Mouse (Mus musculus) heart, postnatal 0 days (tissue): Measurements from ENCODE around the gene Inpp5d.

Experiments used
- CTCF ChIP-seq: IDR thresholded peaks from 2 replicates; pipeline ENCODE4 v1.5.1; 2016; ENCODE audit warnings: antibody characterized with exemption, control low read depth, low read depth
- EP300 ChIP-seq: IDR thresholded peaks from 2 replicates; pipeline ENCODE4 v1.6.1; 2016; ENCODE audit warnings: antibody characterized with exemption, low read depth

- TF ChIP-seq CTCF (no peak), EP300 (no peak)
These were observed 46.3 kb upstream of the Inpp5d start, which contains the start of gene Ngef for GRCm38 (mm10) chr1:87573800-87574215.
